Mouse (Mus musculus) stomach, postnatal 0 days (tissue): ENCODE data around the gene Gatm.

Source experiments
- CTCF ChIP-seq: IDR thresholded peaks from 2 replicates; pipeline ENCODE4 v1.5.1; 2016; ENCODE audit warnings: antibody characterized with exemption, low read depth, mild to moderate bottlenecking, moderate library complexity
- EP300 ChIP-seq: optimal IDR thresholded peaks from 2 replicates; pipeline ENCODE3; 2016; ENCODE audit warnings: antibody characterized with exemption

GRCm38 (mm10) chr2:122558317-122558716, 52.8 kb downstream of the Gatm start:
- no peak for TF ChIP-seq EP300
- peak; percentile 81 for TF ChIP-seq CTCF
